Mouse (Mus musculus): ENCODE data around the gene Tent5a.

Gene Tent5a

GRCm38 (mm10) chr9:85312473-85312872, 14.7 kb downstream of the Tent5a start, which contains the start of gene Gm11114:
Gene Gm11114, plus strand, starts transcription at chr9:85312773.
- DNase-seq (ENCODE audit: low spot score): no peak

- no peak for DNase-seq (ENCODE audit: low spot score)
These were observed 23.8 kb downstream of the Tent5a start for GRCm38 (mm10) chr9:85303378-85303777.

GRCm38 (mm10) chr9:85302849-85303248, 24.3 kb downstream of the Tent5a start:
- no peak for DNase-seq (ENCODE audit: low spot score)

- no peak for DNase-seq (ENCODE audit: low spot score)
These were observed 53.0 kb downstream of the Tent5a start for GRCm38 (mm10) chr9:85274114-85274513.
